Mouse (Mus musculus): ENCODE data around the gene Ccm2l. TPM values are rescaled to one million over a fixed set of nuclear protein-coding genes. Genes with fewer than 3 reads are reported as not detected.

Gene Ccm2l
- polyA plus RNA-seq, 1 experiment from 2014 or later, result 0.85 TPM

DNA sequence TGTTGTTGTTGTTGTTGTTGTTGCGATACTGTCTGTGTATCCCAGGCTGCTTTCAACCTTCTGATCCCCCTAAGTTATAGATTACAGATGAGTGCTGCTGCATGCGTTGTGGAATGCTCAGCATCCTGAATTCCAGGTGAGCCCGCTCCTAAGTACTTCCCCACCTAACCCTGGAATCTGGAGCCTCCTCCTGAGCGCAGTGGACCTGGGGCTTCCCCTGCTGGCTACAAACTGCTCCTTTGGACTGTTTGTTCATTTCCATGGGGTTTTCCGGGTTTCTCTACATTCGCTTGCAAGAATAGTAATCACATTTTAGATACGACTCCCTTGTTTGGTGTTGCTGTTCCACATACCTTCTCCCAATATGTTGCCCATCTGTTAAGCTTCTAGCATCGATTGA lies 17.5 kb downstream of the Ccm2l start:
- H3K9ac ChIP-seq (replicated peaks; ENCODE audit: low read depth, low read length), result no peak overlapping the region
- H3K4me3 ChIP-seq (replicated peaks; ENCODE audit: low read length), result no peak overlapping the region
- no peaks in the 10 kb centered on the region for H3K36me3 ChIP-seq (ENCODE audit: control insufficient read depth, insufficient read depth)
- H3K9me3 ChIP-seq (ENCODE audit: control insufficient read depth, low read length), result no peaks in the 10 kb centered on the region
- H3K4me2 ChIP-seq (ENCODE audit: low read length), result no peak overlapping the region
- H3K27me3 ChIP-seq (replicated peaks; ENCODE audit: control insufficient read depth, insufficient read depth, low read length), result no peaks in the 10 kb centered on the region
- H3K4me1 ChIP-seq (replicated peaks; ENCODE audit: control insufficient read depth, insufficient read depth, low read length), result no peaks in the 10 kb centered on the region
- H3K27ac ChIP-seq (ENCODE audit: low read length), result no peak overlapping the region
- no peak for ATAC-seq
- 80% methylated on average over 8 of the region's 8 CpGs for WGBS

DNA sequence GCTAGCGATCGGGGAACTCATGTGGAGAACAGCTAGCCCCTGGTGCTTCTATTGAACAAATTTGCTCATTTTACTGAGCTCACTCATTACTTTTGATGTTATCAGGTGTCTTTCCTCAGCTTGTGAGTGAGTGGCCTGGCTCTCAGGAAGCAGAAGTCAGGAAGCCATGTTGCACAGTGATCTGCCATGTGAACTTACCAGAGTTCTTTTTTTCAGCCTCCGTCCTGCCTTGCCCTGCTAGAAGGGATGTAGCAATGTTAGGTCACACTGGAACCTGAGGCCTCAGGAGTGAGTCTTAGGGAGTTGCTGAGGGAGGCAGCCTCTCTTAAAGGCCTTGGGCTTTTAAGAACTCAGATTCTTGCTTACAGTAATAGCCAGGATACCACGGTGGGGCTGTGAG lies 18.1 kb downstream of the Ccm2l start:
- H3K36me3 ChIP-seq (ENCODE audit: control insufficient read depth, insufficient read depth), result no peaks in the 10 kb centered on the region
- H3K4me2 ChIP-seq (ENCODE audit: low read length), result no peak overlapping the region
- no peak overlapping the region for H3K9ac ChIP-seq (replicated peaks; ENCODE audit: low read depth, low read length)
- no peak overlapping the region for H3K27ac ChIP-seq (ENCODE audit: low read length)
- 95% methylated on average over 4 of the region's 4 CpGs for WGBS
- H3K4me1 ChIP-seq (replicated peaks; ENCODE audit: control insufficient read depth, insufficient read depth, low read length), result no peaks in the 10 kb centered on the region
- H3K27me3 ChIP-seq (replicated peaks; ENCODE audit: control insufficient read depth, insufficient read depth, low read length), result no peaks in the 10 kb centered on the region
- H3K9me3 ChIP-seq (ENCODE audit: control insufficient read depth, low read length), result no peaks in the 10 kb centered on the region
- H3K4me3 ChIP-seq (replicated peaks; ENCODE audit: low read length), result no peak overlapping the region
- no peak for ATAC-seq

DNA sequence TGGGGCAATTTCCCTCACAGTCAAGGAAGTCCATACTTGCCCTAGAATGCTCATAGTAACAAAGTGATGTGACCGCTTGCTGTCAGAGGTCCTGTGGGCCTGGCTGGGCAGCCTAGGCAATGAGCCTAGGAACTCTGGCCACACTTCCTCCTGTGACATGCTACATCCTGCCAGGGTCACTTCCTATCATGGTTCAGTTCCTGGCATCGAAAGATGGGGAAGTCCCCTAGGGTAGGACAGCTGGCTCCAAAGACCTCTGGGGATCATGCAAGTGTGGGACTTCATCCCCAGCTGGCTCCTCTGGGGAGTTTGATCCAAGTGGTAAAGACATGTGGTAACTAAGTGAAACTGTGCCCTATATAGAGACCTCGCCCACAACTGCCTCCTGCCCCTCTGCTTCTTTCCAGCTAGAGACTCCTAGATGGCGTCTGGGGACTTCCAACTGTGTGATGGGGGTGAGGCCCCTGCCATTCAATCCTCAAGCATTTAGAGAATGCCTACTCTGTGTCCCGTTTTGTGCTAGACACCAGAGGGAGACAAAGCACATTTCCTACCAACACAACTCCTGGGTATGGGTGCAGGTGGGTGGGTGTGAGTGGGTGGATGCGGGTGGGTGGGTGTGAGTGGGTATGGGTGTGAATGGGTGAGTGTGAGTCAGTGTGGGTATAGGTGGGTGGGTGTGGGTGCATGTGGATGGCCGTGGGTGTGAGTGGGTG lies 18.7 kb downstream of the Ccm2l start:
- H3K4me2 ChIP-seq (ENCODE audit: low read length), result no peak overlapping the region
- H3K9ac ChIP-seq (replicated peaks; ENCODE audit: low read depth, low read length), result no peak overlapping the region
- no peaks in the 10 kb centered on the region for H3K36me3 ChIP-seq (ENCODE audit: control insufficient read depth, insufficient read depth)
- no peaks in the 10 kb centered on the region for H3K4me1 ChIP-seq (replicated peaks; ENCODE audit: control insufficient read depth, insufficient read depth, low read length)
- no peak overlapping the region for H3K4me3 ChIP-seq (replicated peaks; ENCODE audit: low read length)
- no peak for ATAC-seq
- no peak overlapping the region for H3K27ac ChIP-seq (ENCODE audit: low read length)
- H3K9me3 ChIP-seq (ENCODE audit: control insufficient read depth, low read length), result no peaks in the 10 kb centered on the region
- WGBS, result 62% methylated on average over 7 of the region's 7 CpGs
- H3K27me3 ChIP-seq (replicated peaks; ENCODE audit: control insufficient read depth, insufficient read depth, low read length), result no peaks in the 10 kb centered on the region

DNA sequence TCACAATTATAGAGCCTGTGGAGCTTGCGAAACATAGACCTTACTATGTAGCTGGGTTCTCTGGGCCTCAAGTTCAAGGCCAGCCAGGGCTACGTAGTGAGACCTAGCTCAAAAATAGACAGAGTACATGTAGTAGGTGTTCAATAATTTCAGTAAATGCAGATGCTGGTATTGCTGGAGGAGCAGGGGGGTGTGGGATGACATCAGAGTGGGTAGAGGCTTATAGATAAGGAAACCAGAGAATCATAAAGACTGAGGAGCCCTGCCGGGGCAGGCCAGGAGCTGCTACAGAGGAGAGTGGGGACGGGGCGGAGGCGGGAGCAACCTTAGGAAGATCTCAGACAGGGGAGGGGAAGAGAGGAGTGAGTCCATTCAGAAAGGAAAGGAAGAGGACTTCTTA lies 19.8 kb downstream of the Ccm2l start:
- H3K9ac ChIP-seq (replicated peaks; ENCODE audit: low read depth, low read length), result no peak overlapping the region
- no peaks in the 10 kb centered on the region; the same call in 1 of the 2 replicates for H3K27me3 ChIP-seq (replicated peaks; ENCODE audit: control insufficient read depth, insufficient read depth, low read length)
- no peaks in the 10 kb centered on the region for H3K4me1 ChIP-seq (replicated peaks; ENCODE audit: control insufficient read depth, insufficient read depth, low read length)
- no peaks in the 10 kb centered on the region for H3K9me3 ChIP-seq (ENCODE audit: control insufficient read depth, low read length)
- WGBS, result 97% methylated on average over 6 of the region's 6 CpGs
- H3K4me3 ChIP-seq (replicated peaks; ENCODE audit: low read length), result no peak overlapping the region
- no peak overlapping the region for H3K4me2 ChIP-seq (ENCODE audit: low read length)
- H3K27ac ChIP-seq (ENCODE audit: low read length), result no peak overlapping the region
- ATAC-seq, result no peak
- H3K36me3 ChIP-seq (ENCODE audit: control insufficient read depth, insufficient read depth), result no peaks in the 10 kb centered on the region

DNA sequence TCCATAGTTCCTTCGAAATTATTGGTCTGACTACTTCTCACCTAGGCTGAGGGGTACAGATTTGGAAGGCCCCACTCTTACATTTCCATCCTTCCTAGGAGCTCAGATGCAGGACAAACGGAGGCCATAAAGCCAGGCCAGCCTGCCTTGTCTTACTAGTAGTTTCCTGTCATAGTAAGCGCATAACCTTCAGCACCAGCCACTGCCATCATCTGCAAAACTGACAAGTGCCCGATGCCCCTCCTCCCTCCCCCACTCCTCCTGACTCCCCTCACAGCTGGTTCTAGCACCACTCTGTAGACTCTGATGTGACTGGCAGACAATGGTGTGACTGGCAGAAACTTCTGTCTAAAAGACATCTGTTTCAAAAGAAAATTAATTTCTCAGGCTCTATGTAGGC lies 20.4 kb downstream of the Ccm2l start:
- H3K9me3 ChIP-seq (ENCODE audit: control insufficient read depth, low read length), result no peaks in the 10 kb centered on the region
- no peak overlapping the region for H3K9ac ChIP-seq (replicated peaks; ENCODE audit: low read depth, low read length)
- no peaks in the 10 kb centered on the region for H3K36me3 ChIP-seq (ENCODE audit: control insufficient read depth, insufficient read depth)
- no peak for ATAC-seq
- no peak overlapping the region for H3K27ac ChIP-seq (ENCODE audit: low read length)
- no peak overlapping the region for H3K4me2 ChIP-seq (ENCODE audit: low read length)
- no peak overlapping the region for H3K4me3 ChIP-seq (replicated peaks; ENCODE audit: low read length)
- no peaks in the 10 kb centered on the region; the same call in 1 of the 2 replicates for H3K27me3 ChIP-seq (replicated peaks; ENCODE audit: control insufficient read depth, insufficient read depth, low read length)
- H3K4me1 ChIP-seq (replicated peaks; ENCODE audit: control insufficient read depth, insufficient read depth, low read length), result no peaks in the 10 kb centered on the region
- 88% methylated on average over 4 of the region's 4 CpGs for WGBS

DNA sequence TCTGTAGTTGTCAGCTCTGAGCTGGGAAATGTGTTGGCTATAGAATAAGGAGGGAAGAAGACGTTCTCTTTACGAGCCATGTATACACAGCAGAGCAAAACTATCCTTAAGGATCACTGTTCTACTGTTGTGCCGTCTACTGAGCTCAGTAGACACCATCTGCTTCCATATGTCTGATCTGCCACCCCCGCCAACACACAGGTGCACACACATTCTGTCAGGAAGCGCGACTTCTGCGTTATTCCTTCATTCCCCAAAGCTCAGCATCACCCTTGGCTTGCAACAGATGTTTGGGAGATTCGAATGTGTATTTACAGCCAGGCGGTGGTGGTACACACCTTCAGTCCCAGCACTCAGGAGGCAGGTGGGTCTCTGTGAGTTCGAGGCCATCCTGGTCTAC lies 21.3 kb downstream of the Ccm2l start:
- 81% methylated on average over 10 of the region's 10 CpGs for WGBS
- Histone ChIP-seq H3K27ac (ENCODE audit: low read length) (no peak overlapping the region), H3K4me2 (ENCODE audit: low read length) (no peak overlapping the region), H3K4me3 (replicated peaks; ENCODE audit: low read length) (no peak overlapping the region), H3K27me3 (replicated peaks; ENCODE audit: control insufficient read depth, insufficient read depth, low read length) (no peaks in the 10 kb centered on the region; the same call in 1 of the 2 replicates), H3K4me1 (replicated peaks; ENCODE audit: control insufficient read depth, insufficient read depth, low read length) (no peaks in the 10 kb centered on the region), H3K9me3 (ENCODE audit: control insufficient read depth, low read length) (no peaks in the 10 kb centered on the region), H3K36me3 (ENCODE audit: control insufficient read depth, insufficient read depth) (no peaks in the 10 kb centered on the region), H3K9ac (replicated peaks; ENCODE audit: low read depth, low read length) (no peak overlapping the region)
- no peak for ATAC-seq

DNA sequence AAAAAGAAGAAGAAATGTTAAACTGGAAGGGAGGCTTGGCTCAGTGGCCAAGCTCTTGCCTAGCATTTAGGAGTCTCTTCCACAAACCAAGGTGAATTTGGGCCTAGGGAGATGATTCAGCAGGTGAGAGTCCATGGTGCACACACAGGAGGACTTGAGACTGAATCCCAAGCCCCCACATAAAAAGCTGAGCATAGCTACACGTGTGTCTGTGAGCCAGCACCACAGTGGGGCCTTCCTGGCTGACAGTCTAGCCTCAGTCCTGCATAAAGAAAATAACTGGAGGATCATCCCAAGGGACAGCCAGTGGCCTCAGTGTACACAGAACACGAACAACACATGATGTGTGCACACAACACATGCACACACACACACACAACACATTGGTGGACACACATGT lies 23.6 kb downstream of the Ccm2l start:
- no peak for ATAC-seq
- Histone ChIP-seq H3K4me2 (ENCODE audit: low read length) (no peak overlapping the region), H3K9ac (replicated peaks; ENCODE audit: low read depth, low read length) (no peak overlapping the region), H3K36me3 (ENCODE audit: control insufficient read depth, insufficient read depth) (no peaks in the 10 kb centered on the region), H3K27ac (ENCODE audit: low read length) (no peak overlapping the region), H3K27me3 (replicated peaks; ENCODE audit: control insufficient read depth, insufficient read depth, low read length) (no peaks in the 10 kb centered on the region; the same call in 1 of the 2 replicates), H3K4me3 (replicated peaks; ENCODE audit: low read length) (no peak overlapping the region), H3K9me3 (ENCODE audit: control insufficient read depth, low read length) (no peaks in the 10 kb centered on the region), H3K4me1 (replicated peaks; ENCODE audit: control insufficient read depth, insufficient read depth, low read length) (no peaks in the 10 kb centered on the region)
- WGBS, result 52% methylated on average over 2 of the region's 2 CpGs

DNA sequence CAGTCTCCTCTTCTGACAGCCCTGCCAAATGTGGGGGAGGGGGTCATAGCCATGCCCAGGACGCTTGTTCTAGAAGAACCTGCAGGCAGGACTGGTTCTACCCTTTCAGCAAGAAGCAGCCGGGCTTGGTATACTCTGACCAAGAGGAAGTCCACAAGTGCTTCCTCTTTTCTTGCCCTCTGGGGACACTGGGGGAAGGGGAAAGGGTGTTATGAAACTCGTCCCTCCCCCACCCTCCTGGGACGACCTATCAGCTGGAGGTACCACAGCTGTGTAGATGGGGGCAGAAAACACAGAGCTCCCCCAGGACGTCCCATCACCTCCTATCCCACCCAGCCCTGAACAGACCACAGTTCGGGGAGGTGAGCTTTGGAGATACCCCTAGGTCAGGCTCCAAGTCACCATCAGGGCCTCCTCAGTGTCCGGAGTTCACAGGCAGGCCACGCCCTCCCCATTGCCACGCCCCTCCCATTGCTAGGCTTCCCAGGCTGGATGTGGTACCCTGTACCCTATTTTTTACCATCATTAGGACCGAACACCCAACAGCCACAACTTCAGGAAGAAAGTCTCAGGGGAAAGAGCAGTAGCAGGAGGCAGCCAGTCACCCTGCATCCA lies 24.9 kb downstream of the Ccm2l start:
- no peak overlapping the region for H3K4me3 ChIP-seq (replicated peaks; ENCODE audit: low read length)
- H3K4me1 ChIP-seq (replicated peaks; ENCODE audit: control insufficient read depth, insufficient read depth, low read length), result no peaks in the 10 kb centered on the region
- H3K36me3 ChIP-seq (ENCODE audit: control insufficient read depth, insufficient read depth), result no peaks in the 10 kb centered on the region
- WGBS, result 37% methylated on average over 10 of the region's 10 CpGs
- no peak overlapping the region for H3K4me2 ChIP-seq (ENCODE audit: low read length)
- H3K9me3 ChIP-seq (ENCODE audit: control insufficient read depth, low read length), result no peaks in the 10 kb centered on the region
- H3K27ac ChIP-seq (ENCODE audit: low read length), result no peak overlapping the region
- no peak overlapping the region for H3K9ac ChIP-seq (replicated peaks; ENCODE audit: low read depth, low read length)
- H3K27me3 ChIP-seq (replicated peaks; ENCODE audit: control insufficient read depth, insufficient read depth, low read length), result no peaks in the 10 kb centered on the region; the same call in 1 of the 2 replicates
- no peak for ATAC-seq

DNA sequence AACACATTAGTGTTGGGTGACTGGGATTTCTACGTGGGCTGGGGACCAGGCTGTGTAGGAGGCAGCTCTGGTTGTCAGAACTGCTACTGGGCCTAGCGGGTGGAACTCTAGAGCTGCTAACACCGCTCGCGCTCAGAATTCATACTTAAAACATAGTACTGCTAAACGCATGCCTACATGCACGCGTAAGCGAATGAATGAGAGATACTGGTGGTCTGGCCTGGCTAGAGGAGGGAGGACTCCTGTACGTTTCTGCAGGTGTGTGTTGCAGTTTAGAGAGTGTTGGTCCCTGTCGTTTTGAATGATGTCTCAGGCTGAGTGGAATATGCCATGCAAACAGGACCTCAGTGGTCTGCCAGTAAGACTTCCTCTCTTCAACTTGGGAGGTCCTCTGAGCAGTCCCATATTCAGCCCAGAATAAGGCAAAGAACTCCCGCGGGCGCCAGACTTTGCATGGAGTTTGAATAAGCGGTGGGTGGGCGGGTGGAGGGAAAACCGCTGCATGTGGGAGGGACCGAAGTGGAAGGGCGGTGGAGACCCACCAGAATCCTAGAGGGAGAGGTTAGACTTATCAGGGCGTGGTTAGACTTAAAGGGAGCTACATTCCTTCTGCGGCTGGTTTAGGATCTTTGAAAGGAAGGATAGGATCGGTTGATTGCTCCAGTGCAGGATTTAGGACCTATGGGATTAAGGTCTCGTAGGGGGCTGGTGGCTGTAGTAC lies 41.5 kb downstream of the Ccm2l start:
- H3K9ac ChIP-seq (replicated peaks; ENCODE audit: low read depth, low read length), result no peak overlapping the region
- peaks cover 11% of the 10 kb centered on the region for H3K4me1 ChIP-seq (replicated peaks; ENCODE audit: control insufficient read depth, insufficient read depth, low read length)
- H3K4me3 ChIP-seq (replicated peaks; ENCODE audit: low read length), result no peak overlapping the region
- peaks cover 22% of the 10 kb centered on the region for H3K27me3 ChIP-seq (replicated peaks; ENCODE audit: control insufficient read depth, insufficient read depth, low read length)
- no peak overlapping the region for H3K4me2 ChIP-seq (ENCODE audit: low read length)
- H3K27ac ChIP-seq (ENCODE audit: low read length), result no peak overlapping the region
- no peaks in the 10 kb centered on the region for H3K36me3 ChIP-seq (ENCODE audit: control insufficient read depth, insufficient read depth)
- WGBS, result 30% methylated on average over 23 of the region's 23 CpGs
- ATAC-seq, result 0 out of 2 replicates have a peak, but pooled peaks have one; percentile 26
- H3K9me3 ChIP-seq (ENCODE audit: control insufficient read depth, low read length), result no peaks in the 10 kb centered on the region
